Mouse (Mus musculus): ENCODE results near the gene Naa40.

DNA sequence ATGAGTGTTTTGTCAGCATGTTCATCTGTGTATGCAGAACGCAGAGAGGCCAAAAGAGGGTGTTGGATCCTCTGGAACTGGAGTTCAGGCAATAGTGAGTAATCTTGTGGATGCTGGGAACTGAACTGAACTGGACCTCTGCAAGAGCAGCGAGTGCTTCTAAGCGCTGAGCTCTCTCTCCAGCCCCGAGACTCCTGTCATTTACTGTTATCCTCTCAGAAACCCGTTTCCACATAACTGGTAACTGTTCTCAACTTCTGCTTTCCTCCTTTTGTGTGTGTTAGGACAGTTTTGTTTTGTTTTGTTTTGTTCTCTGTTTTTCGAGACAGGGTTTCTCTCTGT is 23.1 kb downstream of the Naa40 start:
- TF ChIP-seq EP300 (IDR thresholded peaks at IDR 0.05; ENCODE audit: insufficient read depth, low read depth, low read length) (no peak), POLR2A (IDR thresholded peaks at IDR 0.05; ENCODE audit: insufficient read depth, low read depth, low read length) (no peak), CTCF (IDR thresholded peaks at IDR 0.05) (no peak)

Measured in heart, adult 2 months (tissue).